Mouse (Mus musculus): ENCODE data around the gene Socs2.
A peak's percentile ranks its signal among the peaks of the same experiment; 100 is the strongest.

Gene Socs2

DNA sequence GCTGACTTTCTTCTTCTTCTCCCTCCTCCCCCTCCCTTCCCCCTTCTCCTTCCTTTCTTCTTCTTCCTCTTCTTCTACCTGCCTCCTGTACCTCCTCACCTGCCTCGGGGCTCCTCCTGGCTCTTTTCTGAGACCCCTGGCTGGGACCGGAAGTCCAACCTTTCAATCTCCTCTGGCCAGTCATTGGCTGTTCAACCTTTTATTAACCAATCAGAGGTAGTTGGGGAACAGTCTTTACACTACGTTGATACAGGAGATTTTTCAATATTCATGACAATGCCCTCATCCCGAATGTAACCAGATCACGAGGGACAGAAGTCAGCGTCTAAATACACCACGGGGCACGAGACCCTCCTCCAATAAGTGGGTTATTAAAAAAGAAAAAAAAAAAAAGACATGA is 32.5 kb downstream of the Socs2 start:
- no peak for TF ChIP-seq POU5F1 (IDR thresholded peaks at IDR 0.05; ENCODE audit: borderline replicate concordance, low read length)
- no peak for TF ChIP-seq NANOG (IDR thresholded peaks at IDR 0.05; ENCODE audit: borderline replicate concordance, low read length)
- TF ChIP-seq CTCF (conservative IDR thresholded peaks at IDR 0.05; ENCODE audit: low read length) = no peak

GRCm38 (mm10) chr10:95373340-95373739 is 43.6 kb downstream of the Socs2 start:
- H3K36me3 ChIP-seq (ENCODE audit: insufficient read depth, low read length) = no peaks in the 10 kb centered on the region
- peaks cover 10% of the 10 kb centered on the region for H3K4me1 ChIP-seq (replicated peaks; ENCODE audit: low read depth, low read length)
- H3K4me3 ChIP-seq (replicated peaks; ENCODE audit: low read length) = no peak overlapping the region
- no peaks in the 10 kb centered on the region for H3K27me3 ChIP-seq (ENCODE audit: insufficient read depth, low read length)
- H3K9me3 ChIP-seq (ENCODE audit: low read length) = peaks cover 37% of the 10 kb centered on the region
- TF ChIP-seq NANOG (IDR thresholded peaks at IDR 0.05; ENCODE audit: borderline replicate concordance, low read length) (no peak), POU5F1 (IDR thresholded peaks at IDR 0.05; ENCODE audit: borderline replicate concordance, low read length) (no peak), CTCF (conservative IDR thresholded peaks at IDR 0.05; ENCODE audit: low read length) (no peak)

More for the DNA sequence above, 32.5 kb downstream of the Socs2 start:
- Histone ChIP-seq H3K4me1 (replicated peaks; ENCODE audit: low read depth, low read length) (peaks cover 33% of the 10 kb centered on the region), H3K27me3 (ENCODE audit: insufficient read depth, low read length) (no peaks in the 10 kb centered on the region), H3K9me3 (ENCODE audit: low read length) (peaks cover 24% of the 10 kb centered on the region), H3K4me3 (replicated peaks; ENCODE audit: low read length) (peak overlapping the region; percentile 62), H3K36me3 (ENCODE audit: insufficient read depth, low read length) (peaks cover 30% of the 10 kb centered on the region)

DNA sequence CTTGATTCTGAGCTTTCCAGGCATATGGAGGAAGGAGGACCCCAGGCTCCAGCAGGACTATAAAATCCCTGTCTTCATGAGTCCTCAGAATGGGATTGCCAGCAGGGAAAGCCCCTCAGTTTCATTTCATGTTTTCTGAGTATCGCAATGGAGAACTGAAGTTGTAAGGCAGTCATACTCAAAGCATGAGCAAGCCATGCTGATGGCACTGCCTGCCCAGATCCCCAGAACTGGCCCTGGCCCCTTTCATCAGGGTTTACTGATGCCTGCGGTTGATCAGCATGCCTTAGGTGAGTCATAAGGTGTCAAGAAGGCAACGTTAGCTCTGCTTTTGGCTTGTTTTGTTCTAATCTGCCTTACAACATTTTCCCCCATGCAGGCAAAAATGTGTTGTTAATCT is 45.0 kb downstream of the Socs2 start:
- TF ChIP-seq NANOG (IDR thresholded peaks at IDR 0.05; ENCODE audit: borderline replicate concordance, low read length) = no peak
- TF ChIP-seq CTCF (conservative IDR thresholded peaks at IDR 0.05; ENCODE audit: low read length) = no peak
- no peak for TF ChIP-seq POU5F1 (IDR thresholded peaks at IDR 0.05; ENCODE audit: borderline replicate concordance, low read length)
- H3K4me3 ChIP-seq (replicated peaks; ENCODE audit: low read length) = no peak overlapping the region
- no peaks in the 10 kb centered on the region for H3K36me3 ChIP-seq (ENCODE audit: insufficient read depth, low read length)
- peaks cover 17% of the 10 kb centered on the region for H3K4me1 ChIP-seq (replicated peaks; ENCODE audit: low read depth, low read length)
- H3K9me3 ChIP-seq (ENCODE audit: low read length) = peaks cover 25% of the 10 kb centered on the region
- H3K27me3 ChIP-seq (ENCODE audit: insufficient read depth, low read length) = no peaks in the 10 kb centered on the region

DNA sequence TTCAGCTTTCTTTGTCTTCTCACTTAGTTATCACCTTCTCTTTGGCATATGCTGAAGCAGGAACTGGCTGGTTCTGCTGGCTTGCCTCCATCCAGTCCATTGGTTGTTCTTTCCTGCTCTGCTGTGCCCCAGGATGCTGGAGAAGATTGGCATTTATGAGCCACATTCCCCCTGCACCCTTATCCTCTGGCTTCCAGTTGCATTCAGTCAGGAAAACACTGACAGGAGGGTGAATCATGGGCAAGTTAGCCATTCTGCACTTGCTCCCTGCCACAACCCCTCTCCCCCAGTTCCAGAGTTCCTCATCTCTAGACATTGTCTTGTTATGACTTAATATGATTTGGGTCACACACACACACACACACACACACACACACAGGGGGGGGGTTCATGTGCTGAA is 47.8 kb downstream of the Socs2 start:
- Histone ChIP-seq H3K4me3 (replicated peaks; ENCODE audit: low read length) (no peak overlapping the region), H3K27me3 (ENCODE audit: insufficient read depth, low read length) (no peaks in the 10 kb centered on the region), H3K9me3 (ENCODE audit: low read length) (peaks cover 22% of the 10 kb centered on the region), H3K36me3 (ENCODE audit: insufficient read depth, low read length) (no peaks in the 10 kb centered on the region), H3K4me1 (replicated peaks; ENCODE audit: low read depth, low read length) (peaks cover 17% of the 10 kb centered on the region)
- no peak for TF ChIP-seq POU5F1 (IDR thresholded peaks at IDR 0.05; ENCODE audit: borderline replicate concordance, low read length)
- no peak for TF ChIP-seq CTCF (conservative IDR thresholded peaks at IDR 0.05; ENCODE audit: low read length)

DNA sequence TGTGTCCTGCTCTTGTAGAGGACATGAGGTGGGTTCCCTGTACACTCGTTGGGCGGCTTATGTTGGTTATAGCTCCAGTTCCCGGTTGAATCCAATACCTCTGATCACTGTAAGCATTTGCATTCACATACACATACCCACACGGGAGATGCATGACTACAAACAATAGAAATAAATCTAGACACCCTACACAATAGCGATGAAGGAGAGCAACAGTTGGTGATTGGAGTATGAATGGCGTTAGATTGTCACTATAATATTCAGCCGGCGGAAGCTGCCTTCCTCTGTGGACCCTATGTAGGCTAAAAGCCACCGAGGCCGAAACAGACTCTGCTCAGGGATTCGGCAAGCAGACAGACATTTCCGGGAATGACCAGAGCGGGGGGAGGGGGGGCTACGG is 48.8 kb downstream of the Socs2 start:
- TF ChIP-seq POU5F1 (IDR thresholded peaks at IDR 0.05; ENCODE audit: borderline replicate concordance, low read length) (no peak), CTCF (conservative IDR thresholded peaks at IDR 0.05; ENCODE audit: low read length) (no peak), NANOG (IDR thresholded peaks at IDR 0.05; ENCODE audit: borderline replicate concordance, low read length) (no peak)
- Histone ChIP-seq H3K36me3 (ENCODE audit: insufficient read depth, low read length) (no peaks in the 10 kb centered on the region), H3K9me3 (ENCODE audit: low read length) (peaks cover 12% of the 10 kb centered on the region), H3K27me3 (ENCODE audit: insufficient read depth, low read length) (no peaks in the 10 kb centered on the region), H3K4me3 (replicated peaks; ENCODE audit: low read length) (no peak overlapping the region), H3K4me1 (replicated peaks; ENCODE audit: low read depth, low read length) (peaks cover 17% of the 10 kb centered on the region)

DNA sequence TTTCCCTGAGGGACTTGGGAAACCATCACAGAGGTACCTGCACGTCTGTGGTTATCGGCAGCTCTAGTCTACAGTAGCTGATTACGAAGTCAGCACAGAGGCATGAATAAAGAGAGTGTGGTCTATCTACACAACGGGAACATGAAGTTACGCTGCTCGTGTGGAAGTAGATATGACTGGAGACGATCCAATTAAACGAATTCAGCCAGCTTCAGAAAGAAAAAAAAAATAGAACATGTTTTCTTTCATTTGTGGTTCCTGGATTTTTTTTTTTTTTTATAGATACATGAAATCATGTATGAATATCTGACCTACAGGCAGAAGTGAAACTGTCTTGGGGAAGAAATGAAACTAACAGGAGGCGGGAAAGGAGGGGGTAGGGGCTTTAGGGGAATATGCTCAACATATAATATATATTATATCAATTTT is 49.3 kb downstream of the Socs2 start:
- no peaks in the 10 kb centered on the region for H3K27me3 ChIP-seq (ENCODE audit: insufficient read depth, low read length)
- no peaks in the 10 kb centered on the region for H3K36me3 ChIP-seq (ENCODE audit: insufficient read depth, low read length)
- no peak overlapping the region for H3K4me3 ChIP-seq (replicated peaks; ENCODE audit: low read length)
- H3K4me1 ChIP-seq (replicated peaks; ENCODE audit: low read depth, low read length) = peaks cover 17% of the 10 kb centered on the region
- H3K9me3 ChIP-seq (ENCODE audit: low read length) = peaks cover 9% of the 10 kb centered on the region
- no peak for TF ChIP-seq CTCF (conservative IDR thresholded peaks at IDR 0.05; ENCODE audit: low read length)
- TF ChIP-seq POU5F1 (IDR thresholded peaks at IDR 0.05; ENCODE audit: borderline replicate concordance, low read length) = no peak

GRCm38 (mm10) chr10:95367241-95367640 is 49.7 kb downstream of the Socs2 start:
- peaks cover 9% of the 10 kb centered on the region for H3K9me3 ChIP-seq (ENCODE audit: low read length)
- no peaks in the 10 kb centered on the region for H3K27me3 ChIP-seq (ENCODE audit: insufficient read depth, low read length)
- no peaks in the 10 kb centered on the region for H3K36me3 ChIP-seq (ENCODE audit: insufficient read depth, low read length)
- H3K4me1 ChIP-seq (replicated peaks; ENCODE audit: low read depth, low read length) = peaks cover 17% of the 10 kb centered on the region
- TF ChIP-seq CTCF (conservative IDR thresholded peaks at IDR 0.05; ENCODE audit: low read length) (no peak), POU5F1 (IDR thresholded peaks at IDR 0.05; ENCODE audit: borderline replicate concordance, low read length) (no peak), NANOG (IDR thresholded peaks at IDR 0.05; ENCODE audit: borderline replicate concordance, low read length) (no peak)
- H3K4me3 ChIP-seq (replicated peaks; ENCODE audit: low read length) = no peak overlapping the region

GRCm38 (mm10) chr10:95362326-95362725 is 54.7 kb downstream of the Socs2 start:
- Histone ChIP-seq H3K4me3 (replicated peaks; ENCODE audit: low read length) (no peak overlapping the region), H3K36me3 (ENCODE audit: insufficient read depth, low read length) (no peaks in the 10 kb centered on the region), H3K9me3 (ENCODE audit: low read length) (peaks cover 9% of the 10 kb centered on the region), H3K4me1 (replicated peaks; ENCODE audit: low read depth, low read length) (peaks cover 9% of the 10 kb centered on the region), H3K27me3 (ENCODE audit: insufficient read depth, low read length) (no peaks in the 10 kb centered on the region)
- no peak for TF ChIP-seq CTCF (conservative IDR thresholded peaks at IDR 0.05; ENCODE audit: low read length)
- no peak for TF ChIP-seq POU5F1 (IDR thresholded peaks at IDR 0.05; ENCODE audit: borderline replicate concordance, low read length)
- TF ChIP-seq NANOG (IDR thresholded peaks at IDR 0.05; ENCODE audit: borderline replicate concordance, low read length) = no peak

GRCm38 (mm10) chr10:95361260-95361841 is 55.6 kb downstream of the Socs2 start:
- TF ChIP-seq POU5F1 (IDR thresholded peaks at IDR 0.05; ENCODE audit: borderline replicate concordance, low read length) (no peak), NANOG (IDR thresholded peaks at IDR 0.05; ENCODE audit: borderline replicate concordance, low read length) (no peak), CTCF (conservative IDR thresholded peaks at IDR 0.05; ENCODE audit: low read length) (no peak)
- Histone ChIP-seq H3K4me3 (replicated peaks; ENCODE audit: low read length) (no peak overlapping the region), H3K4me1 (replicated peaks; ENCODE audit: low read depth, low read length) (peaks cover 18% of the 10 kb centered on the region), H3K9me3 (ENCODE audit: low read length) (peaks cover 9% of the 10 kb centered on the region), H3K27me3 (ENCODE audit: insufficient read depth, low read length) (no peaks in the 10 kb centered on the region), H3K36me3 (ENCODE audit: insufficient read depth, low read length) (no peaks in the 10 kb centered on the region)
